Mouse (Mus musculus) cerebellum, adult (tissue): ENCODE results near the gene Entpd1.

Experiments
- ATAC-seq: cut with Nextera tagmentation; 2 replicates; pipeline ENCODE4 v1.9.2; 2017; ENCODE audit warnings: mild to moderate bottlenecking, moderate library complexity, mixed read lengths; ENCODE audit not compliant: insufficient number of reproducible peaks, low FRiP score, low TSS enrichment

The Entpd1 gene

DNA sequence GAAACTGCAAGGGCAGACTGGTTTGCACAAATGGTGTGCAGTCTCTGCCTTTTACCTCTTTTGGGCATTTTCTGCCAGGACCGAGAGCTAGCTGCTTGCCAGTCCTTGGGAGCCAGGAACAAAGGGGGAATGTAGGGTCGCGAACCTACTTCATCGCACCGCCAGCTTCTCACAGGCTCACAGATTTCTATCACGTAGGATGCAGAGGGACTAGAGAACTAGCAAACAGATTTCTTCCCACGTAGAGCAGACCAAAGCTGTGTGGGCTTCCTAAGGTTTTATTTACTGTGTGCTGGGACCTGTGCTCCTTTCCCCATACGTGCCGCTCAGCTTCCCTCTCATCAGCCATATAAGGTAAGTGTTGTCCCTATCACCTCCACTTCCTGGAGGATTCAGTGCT lies 48.3 kb downstream of the Entpd1 start:
- no peak for ATAC-seq

DNA sequence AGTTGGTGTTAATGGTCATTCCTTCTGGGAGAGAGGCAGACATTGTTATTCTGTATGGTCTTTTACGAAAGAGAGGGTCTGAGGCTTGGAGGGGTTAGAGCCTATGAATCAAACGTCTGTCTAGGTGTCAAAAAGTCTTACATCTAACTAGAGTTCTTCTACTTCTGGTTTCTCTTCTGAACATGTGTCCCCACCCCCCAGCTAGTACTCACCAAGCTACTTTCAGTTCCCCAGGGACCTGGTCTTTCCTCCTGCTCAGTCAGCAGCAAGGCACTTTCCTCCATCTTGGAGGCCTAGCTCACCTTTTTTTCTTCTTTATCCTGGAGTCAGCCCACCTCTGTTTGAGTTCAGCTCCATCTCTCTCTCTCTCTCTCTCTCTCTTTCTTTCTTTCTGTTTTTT lies 48.9 kb downstream of the Entpd1 start:
- ATAC-seq, result no peak

DNA sequence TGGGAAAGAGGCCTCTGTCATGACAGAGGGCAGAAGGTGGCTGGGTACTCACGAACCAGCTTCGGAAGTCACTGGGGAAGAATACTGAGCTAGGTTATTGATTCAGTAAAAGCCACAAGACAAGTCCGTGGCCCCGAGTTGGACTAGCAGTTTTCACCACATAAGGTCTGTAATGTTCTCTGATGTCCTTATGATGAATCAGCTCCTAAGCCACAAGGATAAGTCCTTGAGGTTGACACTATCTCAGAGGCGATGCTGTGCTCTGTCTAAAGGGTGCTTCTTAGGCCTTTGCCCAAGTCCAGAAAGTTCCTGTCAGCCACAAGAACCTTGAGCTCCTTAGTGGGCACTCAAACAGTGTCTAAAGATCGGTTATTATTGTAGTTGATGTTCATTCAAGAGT lies 49.7 kb downstream of the Entpd1 start:
- ATAC-seq, result no peak

DNA sequence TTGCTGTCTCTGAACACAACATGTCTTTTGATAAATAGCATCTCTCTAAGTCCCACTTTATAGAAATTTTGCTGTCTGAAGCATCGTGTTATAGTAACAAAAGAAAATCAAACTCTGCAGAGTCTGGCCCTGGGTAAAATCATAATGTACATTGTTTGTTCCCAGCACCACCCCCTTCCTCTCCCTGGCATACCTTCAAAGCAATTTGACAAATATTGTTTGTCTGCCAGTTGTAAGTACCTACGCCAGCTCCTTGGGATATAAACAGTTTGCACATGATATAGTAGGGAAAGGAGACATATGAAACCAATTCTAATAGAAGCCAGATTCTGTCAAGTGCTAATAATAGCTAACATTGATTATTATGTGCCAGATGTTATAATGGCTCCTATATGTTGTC lies 50.6 kb downstream of the Entpd1 start:
- ATAC-seq, result no peak

DNA sequence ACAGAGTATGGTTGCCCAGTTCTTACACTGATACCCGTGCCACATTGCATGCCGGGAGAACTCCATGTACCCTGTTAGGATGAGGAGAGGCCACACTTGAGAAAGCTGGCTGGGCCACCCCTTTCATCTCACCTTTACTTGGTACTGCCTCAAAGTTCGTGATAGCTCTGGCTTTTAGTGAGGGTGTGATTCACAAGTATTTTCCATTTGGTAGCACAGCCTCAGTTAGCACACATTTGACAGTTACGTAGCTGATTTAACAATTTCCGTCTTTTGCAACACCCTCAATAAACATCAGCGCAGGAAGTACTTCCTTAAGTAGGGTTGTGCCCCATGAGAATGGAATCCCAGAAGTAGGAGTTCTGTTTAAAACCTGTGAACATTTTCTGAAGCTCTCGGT lies 53.6 kb downstream of the Entpd1 start:
- no peak for ATAC-seq

DNA sequence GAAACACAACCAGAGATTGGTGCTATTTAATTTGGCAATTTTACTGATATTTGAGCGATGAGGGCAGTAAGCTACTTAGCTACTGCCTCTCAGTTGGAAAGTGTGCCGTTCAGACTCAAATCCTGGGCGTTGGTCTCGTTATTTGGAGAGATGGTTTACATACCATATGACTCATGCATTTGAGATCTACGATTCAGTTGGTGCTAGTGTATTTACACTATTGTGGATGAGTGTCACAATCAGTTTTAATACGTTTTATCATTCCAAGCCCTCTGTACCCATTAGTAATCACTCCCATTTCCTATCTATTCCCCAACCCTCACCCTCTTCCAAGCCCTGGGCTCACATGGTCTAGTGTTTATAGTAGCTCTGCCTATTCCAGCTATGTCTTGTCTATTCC lies 54.9 kb downstream of the Entpd1 start:
- ATAC-seq, result no peak

DNA sequence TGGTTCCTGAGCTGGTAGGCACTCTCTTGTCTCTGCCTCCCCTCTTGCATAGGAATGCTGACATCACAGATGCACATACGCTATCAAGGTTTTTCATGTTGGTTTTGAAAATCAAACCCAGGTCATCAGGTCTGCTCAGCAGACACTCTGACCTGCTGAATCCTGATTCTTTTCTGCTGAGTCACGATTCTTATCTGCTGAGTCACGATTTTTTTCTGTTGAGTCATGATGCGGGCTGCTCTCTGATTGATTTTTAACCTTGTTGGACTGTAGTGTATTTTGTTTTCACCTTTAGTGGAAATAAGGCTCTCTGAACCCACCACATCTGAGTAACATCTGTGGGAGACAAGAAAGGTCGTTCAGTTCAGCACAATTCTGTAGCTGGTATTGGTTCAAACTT lies 63.2 kb downstream of the Entpd1 start:
- no peak for ATAC-seq

DNA sequence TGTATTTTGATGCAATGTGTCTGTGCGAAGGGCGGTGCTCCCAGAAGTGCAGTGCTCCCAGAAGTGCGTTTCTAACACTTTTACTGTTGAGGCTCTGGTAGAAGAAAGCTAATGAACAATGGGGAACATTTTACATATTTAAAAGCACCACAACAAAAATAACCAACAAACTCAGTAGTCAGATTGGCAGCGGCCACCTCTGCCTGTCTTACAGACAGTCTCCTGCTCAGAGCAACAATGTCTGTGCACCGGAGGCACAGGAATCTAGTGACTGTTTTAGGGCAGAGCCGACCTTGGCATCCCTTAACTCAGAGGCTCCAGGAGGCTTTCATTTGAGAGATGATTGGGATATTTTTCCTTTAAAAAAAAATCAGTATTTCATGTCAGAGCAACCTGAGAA lies 65.9 kb downstream of the Entpd1 start:
- ATAC-seq, result no peak

DNA sequence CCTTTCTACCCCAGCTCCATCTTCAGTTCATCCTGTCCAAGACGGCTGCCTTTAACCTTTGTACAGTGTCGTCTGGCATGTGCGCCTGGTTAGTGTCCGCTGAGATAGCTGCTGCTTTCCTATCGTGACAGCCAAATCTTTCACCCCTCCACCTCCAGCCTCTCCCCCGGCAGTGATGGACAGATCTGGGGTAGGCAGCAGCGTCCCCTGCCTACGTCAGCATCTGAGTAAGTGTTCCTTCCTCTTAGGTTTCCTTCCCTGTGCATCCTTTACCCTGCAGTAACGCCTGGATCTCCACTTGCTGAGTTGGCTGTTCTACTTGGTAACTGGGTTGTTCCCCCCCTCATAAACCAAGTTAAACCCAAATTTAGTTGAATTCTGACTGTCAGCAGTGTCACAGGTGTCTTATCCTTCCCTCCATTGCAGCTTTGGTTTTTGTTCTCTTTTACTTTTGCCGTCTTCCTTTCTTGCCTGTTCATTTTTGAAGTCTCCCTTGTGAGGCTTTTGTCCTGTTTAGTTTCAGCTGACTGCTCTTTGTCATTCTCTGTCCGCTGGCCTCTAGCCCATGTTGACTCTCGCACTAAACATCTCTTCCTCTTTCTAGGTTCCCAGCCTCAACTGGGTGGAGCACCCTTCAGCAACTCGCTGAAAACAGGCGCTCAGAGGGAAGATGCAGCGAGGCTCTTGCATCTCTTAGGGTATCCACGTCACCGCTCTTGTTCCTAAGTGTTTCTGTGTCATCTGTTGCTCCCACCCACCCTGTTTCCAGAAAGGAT lies 66.6 kb downstream of the Entpd1 start:
- no peak for ATAC-seq

DNA sequence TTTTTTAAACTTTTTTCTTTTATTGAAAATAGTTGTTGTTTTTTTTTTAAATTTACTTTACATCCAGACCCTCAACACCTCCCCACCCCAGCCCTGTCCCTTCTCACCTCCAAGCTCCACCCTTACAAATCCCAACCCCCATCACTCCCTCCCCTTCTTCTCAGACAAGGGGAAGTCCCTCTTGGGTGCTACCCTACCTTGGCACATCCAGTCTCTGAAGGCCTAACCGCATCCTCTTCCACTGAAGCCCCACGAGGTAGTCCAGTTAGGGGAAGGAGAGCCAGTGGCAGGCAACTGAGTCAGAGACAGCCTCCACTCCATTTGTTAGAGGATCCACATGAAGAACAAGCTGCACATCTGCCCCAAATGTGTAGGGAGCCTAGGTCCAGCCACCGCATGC lies 67.5 kb downstream of the Entpd1 start:
- ATAC-seq, result no peak

DNA sequence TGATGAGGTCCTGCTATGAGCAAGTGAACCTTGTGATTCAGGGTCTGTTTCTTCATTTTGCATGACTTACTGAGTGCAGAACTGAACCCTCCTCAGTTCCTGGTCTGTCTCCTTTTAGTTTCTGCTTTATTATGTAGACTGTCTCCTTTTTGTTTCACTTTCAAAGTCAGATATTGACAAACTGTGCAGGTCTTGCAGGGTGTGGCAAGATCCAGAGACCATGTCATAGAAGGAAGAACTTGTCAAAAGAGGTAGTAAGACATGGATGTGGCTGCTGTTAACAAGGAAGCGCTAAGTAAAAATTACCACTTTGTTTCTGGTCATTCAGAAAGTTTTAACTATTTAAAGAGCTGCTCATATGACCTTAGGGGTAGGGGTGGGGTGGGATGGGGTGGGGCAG lies 72.0 kb downstream of the Entpd1 start:
- ATAC-seq, result no peak

DNA sequence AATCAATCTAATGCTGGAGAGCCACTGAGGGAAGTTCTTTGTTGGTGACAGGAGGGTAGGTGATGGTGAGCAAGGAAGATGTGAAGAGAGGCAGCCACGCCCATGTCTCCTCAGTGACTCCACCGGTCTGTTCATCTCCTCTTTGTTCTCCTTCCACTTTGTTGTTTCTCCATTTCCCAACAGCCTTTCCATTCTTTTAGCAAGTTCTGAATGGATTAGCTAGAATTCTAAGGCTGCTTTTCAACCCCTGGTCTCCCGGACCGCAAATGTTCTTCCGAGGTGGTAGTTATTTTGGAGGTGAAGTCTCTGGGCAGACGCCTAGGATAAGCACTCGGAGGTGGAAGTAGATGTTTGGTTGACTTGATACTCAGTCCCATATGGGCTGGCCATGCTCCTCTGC lies 72.4 kb downstream of the Entpd1 start:
- no peak for ATAC-seq

DNA sequence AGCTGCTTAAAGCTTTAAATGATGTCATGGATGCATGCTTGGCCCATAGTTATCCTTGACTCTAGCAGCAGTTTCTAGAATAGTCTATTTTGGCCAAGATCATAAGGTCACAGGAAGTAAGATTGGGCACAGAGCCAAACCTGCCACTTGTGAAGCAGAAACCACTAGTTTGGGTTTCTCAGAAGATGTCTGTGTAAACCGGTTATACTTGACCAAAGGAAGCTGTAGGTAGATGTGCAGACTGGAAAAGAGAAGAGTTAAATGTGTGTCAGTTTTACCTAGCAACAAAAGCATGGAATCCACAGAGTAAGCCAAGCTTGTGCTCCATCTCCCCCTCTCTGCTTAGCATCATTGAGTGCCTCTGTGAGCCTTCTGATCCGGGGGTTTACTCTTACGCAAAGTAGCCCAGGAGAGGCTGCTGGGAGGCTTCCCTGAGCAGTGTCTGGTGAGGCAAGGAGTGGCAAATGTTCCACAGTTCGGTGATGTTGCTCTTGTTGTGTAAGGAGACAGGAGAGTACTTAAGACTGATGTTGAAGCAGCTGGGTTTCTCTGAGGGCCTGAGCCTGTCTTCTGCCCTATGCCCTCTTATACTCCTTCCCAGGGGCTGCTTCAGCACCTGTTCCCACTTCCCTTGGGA lies 75.2 kb downstream of the Entpd1 start:
- no peak for ATAC-seq

DNA sequence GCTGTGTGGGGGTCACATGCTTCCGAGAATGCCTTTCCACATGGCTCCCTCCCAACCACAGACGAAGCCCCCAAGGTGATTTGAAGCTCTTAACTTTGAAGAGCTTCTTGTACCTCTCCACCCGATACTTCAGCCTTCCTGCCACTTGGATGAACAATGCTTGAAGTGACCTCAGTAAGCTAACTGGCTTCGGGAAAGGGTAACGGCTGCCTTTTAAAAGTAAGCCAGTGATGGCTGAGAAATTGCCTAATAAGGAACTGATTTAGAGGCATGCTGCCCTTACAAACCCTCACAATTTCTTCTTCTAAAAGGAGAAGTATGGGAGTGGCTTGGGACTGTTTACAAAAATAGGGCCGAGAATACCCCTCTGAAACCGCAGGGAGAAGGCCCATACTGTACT lies 81.0 kb downstream of the Entpd1 start:
- ATAC-seq, result no peak

DNA sequence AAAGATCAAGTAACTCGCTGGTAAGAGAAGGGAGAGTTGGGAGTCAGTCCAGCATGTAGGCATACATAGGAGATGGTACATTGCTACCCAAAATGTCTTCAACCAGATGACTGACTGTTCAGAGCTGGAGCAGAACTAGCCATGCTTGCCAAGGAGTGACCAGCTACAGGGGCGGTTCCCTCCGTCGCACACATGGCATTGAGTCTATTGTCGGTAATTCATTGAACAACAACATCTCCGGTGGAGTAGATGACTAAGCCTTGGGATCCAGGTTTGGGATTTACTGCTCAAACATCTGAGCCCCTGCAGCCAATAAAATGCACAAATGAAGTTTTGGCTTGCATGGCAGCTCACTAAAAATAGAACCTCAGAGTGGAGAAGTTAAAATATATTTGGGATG lies 84.0 kb downstream of the Entpd1 start:
- ATAC-seq, result no peak

DNA sequence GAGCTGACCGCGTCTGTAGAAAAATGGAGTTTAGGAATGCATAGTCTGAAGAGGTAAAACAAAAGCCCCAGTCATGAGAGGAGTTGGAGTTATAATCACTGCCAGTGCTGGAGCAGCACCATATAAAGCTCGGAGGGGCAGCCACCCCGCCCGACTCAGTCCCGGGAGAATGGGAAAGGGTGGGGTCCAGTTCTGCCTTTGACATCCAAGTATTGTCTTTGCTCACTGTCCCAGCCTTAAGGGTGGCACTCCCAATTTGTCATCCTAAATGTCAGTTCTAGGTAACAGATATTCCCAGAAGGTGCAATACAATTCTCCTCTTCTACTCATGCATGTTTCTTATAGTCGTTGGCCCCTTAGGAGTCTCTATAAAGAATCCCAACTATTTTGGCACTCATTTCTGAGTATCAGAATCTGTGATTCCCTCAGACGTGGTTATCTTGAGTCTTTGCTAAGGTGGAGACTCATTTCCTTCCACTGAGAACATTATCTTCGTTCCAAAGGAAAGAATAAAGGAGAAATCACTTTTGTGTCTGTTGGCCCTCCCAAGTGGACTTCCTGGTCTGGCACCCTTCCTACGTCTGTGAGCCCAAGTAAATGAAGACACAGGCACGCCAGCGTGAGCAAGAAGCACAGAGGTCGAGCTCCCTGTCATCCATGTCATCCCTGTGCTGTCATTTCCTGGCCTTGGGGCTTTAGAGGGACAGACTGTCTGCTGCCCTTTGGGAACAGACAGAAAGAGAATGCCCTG lies 86.1 kb downstream of the Entpd1 start:
- ATAC-seq, result no peak

DNA sequence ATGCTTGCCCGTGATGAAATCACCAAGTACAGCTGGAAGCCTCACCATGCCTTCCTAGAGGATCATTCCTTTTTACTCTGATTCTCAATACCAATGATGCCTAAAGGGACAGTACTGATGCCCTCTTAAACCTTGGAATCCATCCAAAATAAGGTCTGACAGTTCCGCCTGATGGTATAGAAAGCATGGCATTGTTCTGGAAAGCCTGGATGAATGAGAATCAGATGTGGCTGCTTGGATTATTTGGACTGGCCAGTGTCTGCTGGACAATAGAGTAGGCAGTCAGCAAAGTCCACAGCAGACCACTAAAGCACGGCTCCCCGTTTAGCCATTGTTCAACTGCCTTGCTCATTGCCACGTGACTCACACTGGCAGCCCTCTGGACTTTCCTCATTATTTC lies 87.7 kb downstream of the Entpd1 start:
- ATAC-seq, result no peak

DNA sequence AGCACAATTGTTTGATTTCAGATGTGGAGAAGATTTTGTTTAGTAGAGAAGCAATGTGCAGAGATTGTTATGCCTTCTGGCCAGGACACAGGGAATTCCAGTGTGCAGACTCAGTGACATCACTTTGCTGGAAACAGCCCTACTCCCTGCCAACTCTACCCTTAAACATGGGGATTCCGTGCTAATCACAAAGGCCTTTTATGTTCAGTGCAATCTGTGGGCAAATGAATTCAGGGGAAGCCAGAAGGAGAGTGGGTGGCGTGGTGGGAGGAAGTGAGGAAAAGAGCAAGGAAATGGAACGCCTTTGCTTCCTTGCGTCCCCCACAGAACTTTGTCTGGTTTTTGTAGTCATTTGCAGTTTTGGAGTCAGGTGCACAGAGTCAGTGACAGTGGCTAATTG lies 90.2 kb downstream of the Entpd1 start:
- no peak for ATAC-seq

DNA sequence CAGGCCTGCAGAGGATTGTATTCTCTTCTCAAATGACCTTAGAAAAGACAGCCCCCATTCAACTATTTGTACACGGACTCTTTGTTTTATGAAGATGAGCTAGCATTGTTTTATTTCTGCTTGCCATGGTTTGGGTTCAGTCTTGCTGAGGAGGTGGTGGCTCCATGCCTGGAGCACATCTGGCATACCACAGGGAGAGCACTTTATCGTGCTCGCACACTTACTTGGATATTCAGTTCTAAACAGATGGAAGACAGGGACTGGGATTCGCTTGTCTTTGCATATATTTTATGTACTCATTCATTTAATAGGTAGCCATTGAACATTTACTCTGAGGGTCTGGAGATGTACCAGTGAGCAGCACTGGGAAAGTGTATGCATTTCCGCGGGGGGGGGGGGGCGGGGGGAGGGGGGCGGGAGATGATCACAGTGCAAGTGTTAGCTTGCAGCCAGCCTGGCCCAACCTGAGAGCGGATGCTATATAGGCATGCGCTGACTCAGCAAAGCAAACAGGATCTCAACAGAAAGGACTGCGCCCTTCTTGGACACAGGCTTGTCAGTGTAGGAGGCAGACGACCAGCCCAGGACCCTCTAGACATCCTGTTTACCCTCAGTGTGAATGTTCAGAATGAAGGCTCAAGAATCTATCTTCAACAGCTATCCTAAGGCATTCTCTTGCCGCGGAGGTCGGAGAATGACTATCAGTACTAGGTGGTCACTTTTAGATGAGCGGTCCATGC lies 100.9 kb downstream of the Entpd1 start:
- ATAC-seq, result no peak

DNA sequence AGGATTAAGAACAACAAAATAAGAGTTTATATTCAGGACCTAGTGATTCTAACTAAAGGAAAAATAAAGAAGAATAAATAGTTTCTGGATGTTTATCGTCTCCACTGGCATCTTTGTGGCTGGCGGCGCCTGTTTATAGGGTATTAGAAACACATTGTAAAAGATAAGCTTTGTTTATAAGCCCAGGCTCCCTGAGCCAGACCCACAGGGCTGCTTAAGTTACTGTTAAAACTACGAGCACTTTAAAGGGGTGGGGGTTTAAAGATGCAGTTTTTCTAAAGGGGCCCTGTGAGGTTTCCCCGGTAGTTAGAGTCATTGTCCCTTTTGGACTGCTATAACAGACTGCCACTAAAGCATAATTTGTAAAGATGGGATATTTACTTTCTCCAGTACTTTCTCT lies 102.5 kb downstream of the Entpd1 start:
- ATAC-seq, result no peak

DNA sequence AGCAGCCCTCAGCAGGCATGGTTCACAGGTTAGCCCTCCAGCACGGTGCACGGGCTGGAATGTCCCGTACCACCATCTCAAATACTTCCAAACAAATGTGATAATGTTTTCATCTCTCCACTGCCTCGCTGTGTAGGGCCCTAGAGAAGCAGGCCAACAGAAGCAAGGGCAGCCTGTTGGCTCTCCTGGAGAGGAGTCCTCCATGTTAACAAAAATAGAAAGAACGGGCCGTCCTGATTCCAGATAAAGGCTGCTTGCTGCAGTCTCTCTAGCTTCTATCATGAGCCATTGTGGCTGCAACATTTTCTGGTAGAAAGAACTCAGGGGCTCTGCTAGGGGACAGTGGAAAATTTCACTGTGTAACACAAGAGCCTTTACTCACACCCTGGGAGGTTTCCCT lies 104.8 kb downstream of the Entpd1 start:
- no peak for ATAC-seq
